Mouse (Mus musculus) cerebral cortex, adult 2 months (tissue): ENCODE data around the gene Dglucy.

Experiments used
- WGBS: fragments of 180-500 bp; shearing (Covaris S2); methylation state at CpG from one replicate; pipeline ENCODE4 v1.1.7; 2018; 5-methylcytosine and 5-hydroxymethylcytosine counted together

Dglucy gene

GRCm38 (mm10) chr12:100781428-100782120, 2.7 kb downstream of the Dglucy start:
- 85% methylated on average over 13 of the region's 13 CpGs for WGBS

- 86% methylated on average over 2 of the region's 2 CpGs for WGBS
Measured at GRCm38 (mm10) chr12:100784152-100784551, 5.3 kb downstream of the Dglucy start.

DNA sequence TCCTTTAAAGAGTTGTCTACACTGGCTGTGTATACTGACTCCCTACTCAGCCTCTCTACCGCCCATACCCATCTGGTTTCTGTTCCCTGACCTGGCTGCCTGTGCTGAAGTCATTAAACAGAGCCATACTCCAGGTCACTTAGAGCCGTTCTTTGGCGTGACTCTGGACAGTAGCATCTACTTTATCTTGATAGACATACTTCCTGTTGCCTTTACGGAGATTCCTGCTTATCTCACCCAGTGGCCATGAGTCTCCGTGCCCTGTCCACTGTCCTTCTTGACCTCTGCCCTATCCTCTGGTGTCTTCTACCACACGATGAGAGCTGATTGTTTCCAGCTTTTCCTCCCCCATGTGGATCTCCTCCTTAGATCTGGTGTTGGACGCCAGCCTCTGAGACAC, 6.5 kb downstream of the Dglucy start:
- 82% methylated on average over 7 of the region's 7 CpGs for WGBS

GRCm38 (mm10) chr12:100789981-100790550, 11.2 kb downstream of the Dglucy start:
- WGBS = 72% methylated on average over 3 of the region's 3 CpGs

DNA sequence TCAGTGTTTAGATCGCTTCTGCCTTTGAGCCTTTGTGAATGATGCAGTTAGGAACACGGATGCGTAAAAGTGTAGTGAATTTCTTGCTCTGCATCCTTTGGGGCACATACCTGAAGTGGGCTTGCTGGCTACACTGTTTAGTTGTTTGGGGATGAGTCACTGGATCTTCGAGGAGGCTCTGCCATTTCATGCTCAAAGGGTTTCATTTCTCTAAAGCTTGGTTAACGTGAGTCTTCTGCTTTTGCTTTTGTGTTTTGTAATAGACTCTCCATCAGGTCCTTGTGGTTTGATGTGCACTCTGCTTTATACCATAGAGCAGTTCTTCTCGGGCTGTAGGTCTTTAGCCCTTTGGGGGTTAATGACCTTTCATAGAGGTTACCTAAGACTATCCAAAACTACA, 12.6 kb downstream of the Dglucy start:
- WGBS = 80% methylated on average over 6 of the region's 6 CpGs

- WGBS = 88% methylated on average over 7 of the region's 7 CpGs
Measured at GRCm38 (mm10) chr12:100794450-100795230, 15.8 kb downstream of the Dglucy start.

- 92% methylated on average over 7 of the region's 7 CpGs for WGBS
Measured at GRCm38 (mm10) chr12:100795390-100796036, 16.7 kb downstream of the Dglucy start.

DNA sequence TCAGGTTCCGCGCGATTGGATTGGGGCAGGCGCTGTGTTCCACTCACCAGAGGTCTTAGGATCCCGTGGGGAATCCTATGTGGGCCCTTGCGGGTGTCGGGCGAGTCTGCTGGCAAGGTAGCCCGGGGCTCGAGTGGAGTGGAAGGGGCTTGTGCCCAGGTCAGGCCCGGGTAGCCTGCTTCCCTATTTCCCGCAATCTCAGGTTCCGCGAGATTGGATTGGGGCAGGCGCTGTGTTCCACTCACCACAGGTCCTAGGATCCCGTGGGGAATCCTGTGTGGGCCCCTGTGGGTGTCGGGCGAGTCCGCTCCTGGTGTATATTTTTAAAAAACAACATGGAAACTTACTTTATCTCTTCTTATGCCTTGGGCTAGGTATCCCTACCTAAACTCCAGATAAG, 24.5 kb downstream of the Dglucy start:
- WGBS = 95% methylated on average over 19 of the region's 19 CpGs

DNA sequence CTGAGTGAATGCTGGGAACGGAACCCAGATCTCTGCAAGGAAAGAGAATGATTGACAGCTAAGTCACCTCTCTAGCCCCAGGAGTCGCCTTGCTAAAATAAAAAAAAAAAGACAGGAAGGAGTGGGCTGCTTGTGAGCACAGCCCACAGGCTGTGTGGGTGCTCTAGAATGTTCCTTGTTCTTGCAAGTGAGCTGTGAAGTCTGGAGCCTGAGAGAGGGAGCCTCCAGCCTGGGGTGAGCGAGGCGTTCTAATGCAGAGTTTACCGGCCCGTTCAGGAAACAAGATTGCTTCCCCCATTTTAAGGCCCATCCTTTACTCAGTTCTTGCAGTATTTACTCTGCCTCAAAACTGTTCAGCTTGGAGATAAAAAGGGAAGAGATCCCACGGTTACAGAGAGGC, 28.4 kb downstream of the Dglucy start:
- WGBS = 60% methylated on average over 7 of the region's 7 CpGs

DNA sequence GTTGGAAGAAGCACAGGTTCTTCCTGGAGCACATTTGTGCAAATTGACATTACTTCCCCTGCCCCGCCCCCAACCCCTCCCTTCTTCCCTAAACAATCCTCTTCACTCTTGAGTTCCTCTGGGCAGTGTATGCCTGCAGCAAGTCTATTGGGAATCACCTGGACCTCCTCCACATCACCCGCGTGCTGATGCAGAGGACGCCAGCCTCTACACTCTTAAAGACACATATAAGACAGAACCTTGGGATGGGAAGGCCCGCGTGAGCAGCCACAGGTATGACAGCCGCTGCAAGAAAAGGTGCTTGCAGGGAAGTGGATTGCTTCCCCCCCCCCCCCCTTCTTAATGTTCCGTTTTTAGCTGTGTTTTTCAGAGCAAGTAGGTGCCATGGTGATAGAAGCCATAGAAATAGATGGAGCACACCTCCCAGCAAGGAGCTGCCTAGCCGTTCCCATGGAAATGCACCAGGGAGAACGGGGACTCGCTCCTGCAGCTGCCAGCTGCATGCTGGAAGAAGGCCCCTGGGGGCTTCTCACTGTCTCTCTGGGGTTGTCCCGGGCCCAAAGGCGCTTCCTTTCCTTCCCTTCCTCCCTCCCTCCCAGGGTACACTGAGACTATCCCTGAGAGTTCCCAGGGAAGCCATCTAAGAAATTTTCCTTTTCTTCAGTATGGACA, 29.9 kb downstream of the Dglucy start:
- 32% methylated on average over 13 of the region's 13 CpGs for WGBS

DNA sequence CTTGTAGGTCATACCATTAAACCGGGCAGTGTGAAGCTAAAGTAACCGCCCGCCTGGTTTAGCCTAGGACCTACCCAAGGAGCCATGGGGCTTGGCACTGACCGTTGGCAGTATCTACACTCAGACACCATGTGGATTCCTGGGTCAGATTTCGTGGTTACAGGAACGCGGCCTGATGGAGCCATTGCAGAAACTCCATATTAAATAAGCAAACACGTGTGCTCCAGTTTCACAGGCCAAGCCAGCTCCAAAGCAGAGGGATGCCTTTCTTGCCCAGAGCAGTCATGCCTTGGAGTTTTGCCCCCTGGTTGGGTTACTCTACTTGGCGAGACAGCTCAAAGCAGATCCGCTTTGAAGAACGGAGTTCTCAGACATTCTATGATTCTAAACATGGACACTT, 31.7 kb downstream of the Dglucy start:
- 91% methylated on average over 11 of the region's 11 CpGs for WGBS

GRCm38 (mm10) chr12:100813901-100814300, 35.0 kb downstream of the Dglucy start:
- 79% methylated on average over 2 of the region's 2 CpGs for WGBS

DNA sequence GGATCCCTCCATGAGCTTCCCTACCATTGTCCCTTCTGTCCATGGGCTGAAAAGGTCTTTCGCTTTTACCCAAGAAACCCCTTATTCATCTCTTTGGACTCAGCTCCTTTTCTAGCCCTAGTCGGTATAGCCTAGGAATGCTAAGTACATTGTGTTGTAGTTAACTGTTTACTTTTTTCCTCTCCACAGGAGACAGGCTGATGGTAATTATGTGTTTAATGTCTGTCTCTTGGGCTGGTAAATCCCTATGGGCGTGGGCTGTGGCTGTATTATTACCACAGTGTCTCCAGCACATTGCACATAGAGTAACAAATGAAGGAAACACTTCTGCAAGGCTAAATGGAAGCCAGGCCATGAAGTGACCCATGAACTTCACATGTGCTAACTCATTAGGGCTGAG, 35.8 kb downstream of the Dglucy start:
- 77% methylated on average over 3 of the region's 3 CpGs for WGBS

GRCm38 (mm10) chr12:100816906-100817305, 38.0 kb downstream of the Dglucy start:
- WGBS = 88% methylated on average over 5 of the region's 5 CpGs

GRCm38 (mm10) chr12:100831021-100831420, 52.2 kb downstream of the Dglucy start:
- 84% methylated on average over 2 of the region's 2 CpGs for WGBS

DNA sequence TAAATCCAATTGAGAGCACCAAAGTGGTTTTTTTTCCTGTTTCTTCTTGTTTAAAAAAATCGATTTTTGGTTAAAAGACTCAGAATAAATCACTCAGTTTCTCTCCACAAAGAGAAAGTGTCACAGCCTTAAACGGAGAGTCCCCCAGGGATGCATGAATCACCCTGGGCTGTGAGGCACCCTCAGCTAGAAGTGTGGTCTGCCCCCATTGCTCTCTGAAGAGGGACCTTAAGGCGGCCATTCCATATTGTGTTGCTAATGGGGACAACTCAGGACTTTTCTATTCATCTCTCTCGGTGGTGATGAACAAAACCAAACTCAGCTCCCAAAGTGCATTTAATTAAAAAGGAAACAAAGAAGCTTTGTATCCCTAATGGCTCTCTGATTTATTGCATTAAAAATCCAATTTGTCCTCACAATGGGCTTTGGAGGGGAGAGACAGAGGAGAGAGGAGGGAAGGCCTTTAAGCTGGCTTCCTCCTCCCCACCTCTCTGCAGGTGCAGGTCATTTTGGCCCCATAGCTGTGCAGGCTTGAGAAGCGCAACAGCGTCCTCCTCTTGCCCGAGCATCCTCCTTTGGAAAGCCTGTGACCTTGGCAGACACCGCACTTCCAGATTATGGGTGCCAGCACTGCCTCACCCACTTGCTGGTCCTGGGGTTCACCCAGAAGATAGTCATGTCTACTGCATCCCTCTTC, 52.9 kb downstream of the Dglucy start:
- WGBS = 59% methylated on average over 8 of the region's 8 CpGs

- 81% methylated on average over 3 of the region's 3 CpGs for WGBS
Measured at GRCm38 (mm10) chr12:100837208-100837607, 58.4 kb downstream of the Dglucy start.

DNA sequence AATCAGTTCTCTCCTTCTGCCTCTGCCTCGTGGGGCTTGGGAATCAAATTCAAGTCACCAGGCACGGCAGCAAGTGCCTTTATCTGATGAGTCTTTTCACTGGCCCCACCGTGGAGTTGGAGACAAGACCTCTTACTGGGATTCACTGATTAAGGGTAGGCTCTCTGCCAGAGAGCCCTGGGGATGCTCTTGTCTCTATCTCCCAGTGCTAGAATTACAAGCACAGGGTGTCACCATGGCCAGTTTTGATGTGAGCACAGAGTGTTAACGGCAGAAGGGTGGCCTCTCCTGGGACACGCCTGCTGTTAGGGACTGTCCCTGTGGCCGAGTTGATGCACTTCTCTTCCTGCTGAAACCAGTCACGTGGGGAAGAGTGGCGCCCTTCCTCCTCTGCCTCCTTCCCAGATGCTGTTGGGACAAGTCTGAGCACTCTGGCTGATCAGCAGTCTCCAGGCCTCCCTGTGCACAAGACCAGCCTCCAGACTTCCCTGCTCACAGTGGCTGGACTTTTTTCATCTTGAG, 60.3 kb downstream of the Dglucy start:
- 62% methylated on average over 8 of the region's 8 CpGs for WGBS

DNA sequence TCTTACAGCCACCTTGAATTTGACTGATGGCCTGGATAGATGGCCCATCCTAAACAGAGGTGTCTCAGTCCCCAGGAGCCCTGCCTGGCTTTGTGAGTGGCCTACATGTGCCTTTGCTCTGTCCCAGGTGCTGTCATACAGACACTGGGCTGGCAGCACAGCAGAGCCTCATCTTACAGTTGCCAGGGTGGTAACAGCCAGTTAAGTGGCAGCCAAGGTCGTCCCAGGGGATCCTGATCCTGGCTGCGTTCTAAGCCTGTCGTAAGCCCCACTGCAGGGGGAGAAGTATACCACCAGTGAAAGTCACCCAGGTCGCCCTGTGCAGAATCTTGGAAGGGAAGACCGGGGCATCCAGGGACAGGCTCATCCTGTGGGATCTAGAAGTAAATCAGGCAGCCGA, 61.1 kb downstream of the Dglucy start:
- WGBS = 88% methylated on average over 6 of the region's 6 CpGs

DNA sequence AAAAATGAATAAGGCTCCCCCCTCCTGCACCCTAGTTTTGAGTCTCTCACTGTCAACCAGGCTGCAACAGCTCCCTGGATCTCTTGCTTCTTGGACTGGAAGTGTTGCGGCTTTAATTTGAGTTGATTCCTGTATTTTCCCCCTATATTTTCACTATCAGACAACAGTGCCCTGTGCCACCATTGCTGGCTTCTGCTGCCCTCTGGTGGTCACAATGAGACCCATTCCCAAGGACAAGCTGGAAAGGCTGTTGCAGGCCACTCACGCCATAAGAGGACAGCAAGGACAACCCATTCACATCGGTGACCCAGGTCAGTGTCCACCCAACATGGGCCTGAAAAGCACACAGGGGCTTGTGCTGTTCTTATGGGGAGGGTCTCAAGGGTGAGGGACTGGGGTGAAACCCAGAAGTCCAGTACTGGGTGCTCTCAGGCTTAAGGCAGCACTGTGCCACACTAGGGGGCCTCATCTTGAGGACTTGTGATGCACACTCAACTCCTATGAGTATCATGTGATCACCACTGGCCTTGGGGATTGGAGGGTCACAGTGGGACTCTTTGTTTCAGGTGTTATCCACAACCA, 62.4 kb downstream of the Dglucy start:
- 10% methylated on average over 3 of the region's 3 CpGs for WGBS

DNA sequence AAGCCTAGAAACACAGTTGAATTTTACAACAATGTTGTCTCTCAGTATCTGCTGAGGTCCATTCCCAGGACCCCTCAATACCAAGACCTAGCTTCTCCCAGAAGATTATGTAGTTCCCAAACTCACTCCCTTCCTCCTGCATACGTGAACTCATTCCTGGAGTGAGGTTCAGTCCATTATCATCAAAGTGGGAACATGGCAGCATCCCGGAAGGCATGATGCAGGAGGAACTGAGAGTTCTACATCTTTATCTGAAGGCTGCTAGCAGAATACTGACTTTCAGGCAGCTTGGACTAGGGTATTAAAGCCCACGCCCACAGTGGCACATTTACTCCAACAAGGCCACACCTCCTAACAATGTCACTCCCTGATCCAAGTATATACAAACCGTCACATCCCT, 64.3 kb downstream of the Dglucy start:
- 94% methylated on average over 4 of the region's 4 CpGs for WGBS
